Mouse (Mus musculus) cerebellum, adult 18-20 months (tissue): ENCODE data around the gene Klrg2.
"Not testable (repeated sequence)": the region's sequence is repeated elsewhere in the genome, so short reads cannot be mapped to it uniquely, and the experiment has no call there.

Source experiments
- DNase-seq, 2 experiments: peaks; one replicate each; pipeline ENCODE4 v3.0.0; 2021

The Klrg2 gene

DNA sequence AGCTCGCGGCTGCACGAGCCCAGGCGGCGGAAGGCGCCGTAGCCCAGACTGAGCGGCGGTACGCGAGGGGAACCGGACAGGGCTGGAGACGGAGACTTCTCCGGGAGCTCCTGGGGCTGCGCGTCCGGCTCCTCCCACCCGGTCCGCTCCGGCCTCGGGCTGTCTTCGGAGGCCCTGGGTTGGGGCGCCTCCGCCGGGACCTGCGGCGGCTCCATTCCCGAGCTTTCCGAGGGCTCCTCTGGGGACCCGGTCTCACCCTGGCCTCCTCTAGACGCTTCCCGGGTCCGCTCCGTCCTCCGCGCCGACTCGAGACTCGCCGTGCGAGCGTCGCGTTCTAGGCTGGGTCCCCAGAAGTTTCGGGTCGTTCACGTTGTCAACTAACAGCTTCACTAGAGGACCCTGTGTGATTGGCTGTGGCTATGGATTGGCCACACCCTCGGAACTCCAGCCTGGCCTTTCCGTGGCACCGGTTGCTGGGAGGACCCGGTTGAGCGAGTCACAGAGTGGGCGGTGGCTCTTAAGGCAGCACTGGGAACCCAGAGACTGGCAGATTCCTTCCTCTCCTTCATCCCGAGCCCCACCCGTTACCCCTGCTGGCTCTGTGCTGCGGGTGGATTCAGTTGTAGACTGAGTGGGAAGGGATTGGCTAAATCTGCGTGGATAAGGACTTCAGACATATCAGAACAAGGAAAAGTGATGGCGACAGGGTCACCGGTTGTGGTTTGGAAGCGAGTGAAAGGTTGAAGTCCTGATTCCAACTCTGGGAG, at the start of gene Klrg2:
TSS of gene Klrg2 (minus strand) at position 391 of the 767 bp plus-strand sequence.
- peak; percentile 39 to 42 for DNase-seq

DNA sequence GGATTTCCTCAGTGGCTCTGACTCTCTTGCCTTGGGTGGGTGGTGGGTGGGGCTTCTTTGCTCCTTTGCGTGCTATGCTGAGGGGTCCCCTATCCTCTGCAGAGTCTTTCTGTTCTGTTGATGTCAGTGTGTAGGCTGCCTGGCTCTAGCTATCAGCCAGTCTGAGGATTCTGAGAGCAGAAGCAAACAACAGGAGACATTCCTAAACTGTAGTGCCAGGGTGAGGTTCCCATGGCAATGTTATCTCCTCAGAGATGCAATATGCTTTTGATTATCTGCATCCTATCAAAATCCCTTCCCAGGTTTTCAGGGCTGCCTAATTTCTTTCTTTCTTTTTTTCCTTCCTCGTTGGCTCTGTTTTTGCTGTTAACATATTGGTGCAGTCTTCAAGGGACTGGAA, 45.5 kb upstream of the Klrg2 start:
- no peak for DNase-seq

DNA sequence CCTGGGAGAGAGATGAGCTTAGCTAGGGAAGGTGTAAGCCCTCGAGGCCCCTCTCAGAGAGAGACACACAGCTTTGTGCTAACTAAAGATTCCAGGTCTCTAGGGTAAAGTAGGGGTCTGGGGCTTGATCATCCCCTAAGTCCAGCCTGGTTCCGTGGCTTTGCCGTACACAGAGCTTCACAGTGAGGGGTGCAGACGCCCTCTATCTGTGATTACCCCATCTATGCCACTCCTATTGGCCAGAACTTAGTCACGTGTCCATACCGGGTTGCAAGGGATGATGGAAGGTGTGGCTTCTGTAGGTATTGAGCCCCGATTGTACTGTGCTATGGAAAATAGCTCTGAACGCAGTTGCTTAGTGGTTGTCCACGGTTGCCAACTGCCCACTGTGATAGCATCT, 40.6 kb upstream of the Klrg2 start:
- DNase-seq, result no peak

DNA sequence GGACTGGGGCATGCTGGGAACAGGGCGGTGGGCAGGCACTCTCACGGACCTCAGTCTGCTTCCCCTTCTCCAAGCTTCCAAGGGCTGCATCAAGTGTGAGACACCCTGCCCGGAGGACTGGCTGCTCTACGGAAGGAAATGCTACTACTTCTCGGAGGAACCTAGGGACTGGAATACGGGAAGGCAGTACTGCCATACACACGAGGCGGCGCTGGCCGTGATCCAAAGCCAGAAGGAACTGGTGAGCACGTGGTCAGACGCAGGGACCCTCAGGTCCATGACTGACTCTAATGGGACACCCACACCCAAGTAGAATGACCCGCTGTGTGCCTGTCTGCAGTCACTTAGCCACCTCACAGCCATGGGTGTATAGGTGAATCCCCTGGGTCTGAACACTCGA, 39.7 kb upstream of the Klrg2 start:
- DNase-seq, result no peak

DNA sequence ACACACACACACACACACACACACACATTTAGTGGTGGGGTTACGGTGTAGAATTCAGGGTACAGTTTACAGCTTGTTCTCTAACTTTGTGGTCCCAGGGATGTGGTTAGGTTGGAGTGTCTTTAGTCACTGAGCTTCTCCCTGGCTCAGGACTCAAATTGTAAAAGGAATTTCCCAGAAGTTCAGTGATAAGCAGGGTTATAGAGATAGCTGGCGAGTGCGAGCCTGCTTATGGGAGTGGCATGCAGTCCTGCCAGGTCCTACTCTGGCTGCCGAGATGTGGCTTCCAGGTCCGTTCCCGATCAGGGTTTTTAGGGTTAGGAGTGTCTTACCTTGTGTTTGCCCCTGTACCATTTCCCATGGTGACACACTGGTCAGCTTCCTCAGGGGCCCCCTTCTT, 39.2 kb upstream of the Klrg2 start:
- no peak for DNase-seq

DNA sequence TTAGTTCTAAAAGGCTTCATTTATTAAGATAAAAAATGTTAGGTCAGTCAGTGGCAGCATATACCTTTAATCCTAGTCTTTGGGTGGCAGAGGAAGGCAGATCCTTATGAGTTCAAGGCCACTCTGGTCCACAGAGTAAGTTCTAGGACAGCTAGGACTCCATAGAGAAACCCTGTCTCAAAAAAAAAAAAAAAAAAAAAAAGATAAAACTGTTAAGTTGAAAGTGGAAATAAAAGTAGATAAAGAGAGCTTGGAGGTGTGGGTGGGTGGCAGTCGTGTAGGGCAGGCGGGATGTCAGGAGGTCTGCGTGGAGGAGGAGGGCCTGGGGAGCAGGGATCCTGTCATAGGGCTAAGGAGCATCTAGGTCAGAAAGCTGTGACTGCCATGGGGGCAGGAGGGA, 35.0 kb upstream of the Klrg2 start:
- DNase-seq, result no peak

DNA sequence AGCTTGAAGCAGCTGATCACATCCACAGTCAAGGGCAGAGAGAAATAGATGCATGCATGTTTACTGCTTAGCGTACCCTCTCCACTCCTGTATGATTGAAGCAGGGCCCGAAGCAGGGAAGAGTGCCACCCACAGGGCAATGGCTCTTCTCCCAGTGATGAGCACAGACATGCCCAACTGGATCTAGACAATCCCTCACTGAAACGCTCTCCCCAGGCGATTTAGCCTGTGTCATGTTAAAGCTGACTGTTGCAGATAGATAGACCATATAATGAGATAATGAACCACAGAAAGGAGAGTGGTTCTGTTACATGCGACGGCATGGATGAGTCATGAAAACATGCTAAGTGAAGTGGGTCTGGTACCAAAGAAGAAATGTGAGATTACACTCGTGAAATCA, 34.2 kb upstream of the Klrg2 start:
- DNase-seq, result no peak

DNA sequence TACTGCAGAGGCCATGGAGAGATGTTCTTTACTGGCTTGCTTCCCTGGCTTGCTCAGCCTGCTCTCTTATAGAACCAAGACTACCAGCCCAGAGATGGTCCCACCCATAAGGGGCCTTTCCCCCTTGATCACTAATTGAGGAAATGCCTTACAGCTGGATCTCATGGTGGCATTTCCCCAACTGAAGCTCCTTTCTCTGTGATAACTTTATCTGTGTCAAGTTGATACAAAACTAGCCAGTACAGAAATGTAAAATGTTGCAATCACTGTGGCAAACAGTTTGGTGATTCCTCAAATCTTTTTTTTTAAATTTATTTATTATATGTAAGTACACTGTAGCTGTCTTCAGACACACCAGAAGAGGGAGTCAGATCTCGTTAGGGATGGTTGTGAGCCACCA, 33.4 kb upstream of the Klrg2 start:
- not testable (repeated sequence) for DNase-seq

DNA sequence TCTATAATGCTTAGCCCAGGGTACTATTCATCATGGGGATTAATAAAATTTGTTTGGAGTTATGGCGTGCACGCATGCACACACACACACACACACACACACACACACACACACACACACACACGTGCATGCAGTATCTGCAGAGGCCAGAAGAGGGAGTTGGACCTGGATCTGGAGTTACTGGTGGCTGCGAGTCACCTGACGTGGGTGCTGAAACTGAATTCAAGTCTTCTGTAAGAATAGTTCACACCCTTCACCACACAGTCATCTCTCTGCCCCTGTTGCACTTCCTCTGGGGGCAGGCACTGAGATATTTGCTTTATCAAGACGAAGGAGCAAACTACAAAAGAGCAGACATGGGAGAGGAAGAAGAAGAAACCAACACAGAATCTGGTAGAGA, 32.5 kb upstream of the Klrg2 start:
- no peak for DNase-seq

DNA sequence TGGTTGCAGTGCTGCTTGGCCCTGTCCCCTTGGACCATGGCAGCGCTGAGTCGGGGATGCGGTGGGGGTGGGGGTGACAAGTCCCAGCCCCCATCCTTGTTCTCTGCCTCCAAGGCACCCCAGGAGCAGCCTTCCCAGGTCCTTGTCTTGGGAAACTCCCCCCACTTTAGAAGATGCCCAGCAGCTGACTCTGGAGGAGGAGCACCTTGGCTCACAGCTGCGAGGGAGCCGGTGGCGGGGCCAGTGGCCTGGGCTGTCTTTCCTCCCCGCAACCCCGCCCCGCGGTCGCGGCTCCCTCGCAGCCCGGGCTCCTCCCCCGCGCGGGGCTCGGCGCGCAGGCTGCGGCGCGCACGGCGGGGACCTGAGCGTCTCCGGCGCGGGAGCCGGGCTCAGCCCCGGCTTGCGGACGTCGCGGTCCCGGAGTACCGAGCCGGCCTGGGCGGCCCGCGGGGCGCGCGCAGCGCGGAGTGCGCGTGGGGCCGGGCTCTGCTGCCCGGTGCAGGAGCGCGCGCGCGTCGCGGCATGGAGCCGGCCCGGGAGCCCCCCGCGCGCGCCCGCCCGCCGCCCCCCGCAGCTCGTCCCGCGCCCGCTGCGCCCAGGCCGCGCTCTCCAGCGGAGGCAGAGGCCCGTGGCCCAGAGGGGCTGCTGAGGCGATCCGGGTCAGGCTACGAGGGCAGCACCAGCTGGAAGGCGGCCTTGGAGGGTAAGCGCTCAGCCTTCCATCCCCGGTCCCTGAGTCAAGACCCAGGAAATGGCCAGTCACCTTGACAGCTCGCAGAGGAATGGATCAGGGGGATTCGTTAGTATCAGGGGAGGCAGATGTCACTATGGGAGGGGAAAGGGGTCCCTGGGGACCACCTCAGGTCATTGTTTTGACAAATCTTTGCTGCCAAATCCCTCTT, 25.9 kb upstream of the Klrg2 start, which contains the start of gene Clec2l:
TSS of gene Clec2l (plus strand) at position 356 of the 902 bp plus-strand sequence.
- DNase-seq, result peak; percentile 80 to 85

DNA sequence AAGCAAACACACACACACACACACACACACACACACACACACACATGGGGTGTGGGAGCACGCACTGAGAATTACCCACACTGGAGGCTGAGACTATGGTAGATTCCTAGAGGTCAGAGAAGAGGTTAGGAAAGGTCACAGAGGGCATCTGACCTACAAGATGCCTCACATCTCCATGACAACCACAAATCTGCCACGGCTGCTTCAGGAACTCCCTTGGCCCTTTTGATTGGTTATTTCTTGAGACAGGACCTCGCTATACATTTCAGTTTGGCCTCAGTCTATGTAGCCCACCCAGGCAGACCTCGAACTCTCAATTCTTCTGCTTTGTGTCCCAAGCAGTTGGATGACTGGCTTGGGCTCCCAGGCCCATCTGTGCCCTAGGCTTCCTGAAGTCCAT, 24.6 kb upstream of the Klrg2 start:
- DNase-seq, result no peak

DNA sequence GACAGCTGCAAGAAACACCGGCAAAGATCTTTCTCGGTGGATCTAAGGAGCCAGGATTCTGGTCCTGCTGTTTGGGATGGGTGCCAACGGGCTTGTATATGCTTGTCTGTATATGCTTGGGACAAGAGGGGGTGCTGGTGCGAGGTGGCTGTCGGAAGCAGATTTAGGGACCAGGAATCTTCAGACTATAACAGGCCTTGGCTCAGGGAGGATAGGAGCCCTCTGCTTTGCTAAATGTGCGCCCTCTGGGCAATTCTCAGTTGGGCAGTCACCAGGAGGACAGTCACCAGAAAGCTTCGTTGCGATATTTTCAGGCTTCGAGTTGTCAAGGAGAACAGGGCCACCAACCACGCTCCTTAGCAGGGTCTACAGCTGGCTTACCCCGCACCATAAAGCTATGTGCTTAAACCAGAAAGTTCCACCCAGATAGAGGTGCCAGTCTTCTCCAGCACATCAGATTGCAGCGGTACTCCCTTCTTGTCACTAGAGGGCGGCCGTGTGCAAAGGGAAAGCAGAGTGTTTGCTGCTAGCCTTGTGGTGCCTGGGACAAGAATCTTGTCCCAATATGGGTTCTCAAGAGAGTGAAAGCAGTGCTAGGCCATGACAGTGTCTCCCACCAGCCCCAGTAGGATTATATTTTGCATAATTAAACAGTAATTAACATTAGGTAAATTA, 13.4 kb upstream of the Klrg2 start:
- DNase-seq, result peak; percentile 70 to 76

DNA sequence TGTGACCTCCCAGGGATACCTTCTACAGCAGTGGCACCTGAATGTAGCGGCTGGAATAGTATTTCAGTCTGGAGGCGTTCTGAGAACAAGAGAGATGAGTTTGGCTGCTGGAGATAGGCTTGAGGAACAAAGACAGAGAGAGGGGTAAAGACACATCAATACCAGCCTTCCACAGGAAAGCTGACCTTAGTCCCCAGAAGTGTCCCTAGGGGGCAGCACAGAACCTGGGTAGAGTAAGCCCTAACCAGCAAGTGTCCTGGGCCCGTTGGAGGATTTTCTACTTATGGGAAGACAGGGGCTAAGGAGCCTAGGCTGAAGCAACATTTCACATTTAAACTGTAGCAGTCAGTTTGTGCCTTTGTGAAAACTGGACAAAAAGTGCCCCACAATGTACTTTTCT, 12.5 kb upstream of the Klrg2 start:
- peak in 1 of 2 experiments; percentile 23 for DNase-seq

DNA sequence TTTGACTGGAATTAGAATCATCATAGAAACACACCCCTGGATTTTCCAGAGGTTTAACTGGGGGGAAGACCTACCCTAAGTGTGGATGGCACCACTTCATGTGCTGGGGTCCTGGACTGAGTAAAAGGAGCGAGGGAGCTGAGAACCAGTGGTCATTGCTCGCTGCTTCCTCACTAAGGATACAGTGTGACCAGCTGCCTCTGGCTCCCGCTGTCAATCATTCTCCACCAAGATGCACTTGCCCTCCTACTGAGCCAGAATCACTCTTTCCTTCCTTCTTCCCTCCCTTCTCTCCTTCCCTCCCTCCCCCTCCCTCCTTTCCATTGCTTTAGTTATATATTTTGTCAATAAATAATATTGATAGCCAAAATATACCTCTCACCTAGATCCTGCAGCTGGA, 6.0 kb upstream of the Klrg2 start:
- DNase-seq, result no peak

DNA sequence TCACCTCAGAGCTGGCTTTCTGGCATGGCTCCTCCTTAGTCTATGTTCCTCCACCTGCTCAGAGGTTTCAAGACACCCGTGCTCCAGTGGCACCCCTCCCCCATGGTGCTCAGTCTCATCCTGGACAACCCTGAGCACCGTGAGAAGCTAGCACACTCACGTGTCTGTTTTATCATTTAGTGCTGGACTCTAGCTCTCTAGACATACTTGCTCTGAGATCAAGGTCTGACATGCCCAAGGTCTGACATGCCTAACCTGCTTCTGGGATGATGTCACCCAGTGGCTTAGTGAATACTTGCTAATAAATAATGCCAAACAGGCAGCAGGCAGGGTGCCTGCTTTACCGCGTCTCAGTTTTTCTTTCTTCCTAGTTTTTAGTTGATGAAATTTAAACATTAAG, 5.6 kb upstream of the Klrg2 start:
- DNase-seq, result no peak

DNA sequence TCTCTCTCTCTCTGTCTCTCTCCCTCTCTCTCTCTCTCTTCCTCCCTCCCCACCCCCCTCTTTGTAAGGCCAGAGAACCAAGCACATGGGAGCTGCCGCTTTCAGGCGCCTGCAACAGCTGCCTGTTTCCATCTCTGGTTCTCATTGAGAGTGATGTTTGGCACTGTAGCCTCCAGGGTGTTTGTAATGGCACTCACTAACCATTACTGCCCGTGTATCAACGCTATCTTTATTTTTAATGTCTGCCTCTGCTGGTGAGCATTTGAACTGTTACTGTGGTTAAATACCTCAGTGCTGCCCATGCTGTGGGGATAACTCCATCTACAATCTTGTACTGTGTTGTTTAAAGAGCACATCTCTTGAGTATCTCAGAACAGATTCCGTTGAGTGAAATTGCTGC, 4.6 kb upstream of the Klrg2 start:
- no peak for DNase-seq

DNA sequence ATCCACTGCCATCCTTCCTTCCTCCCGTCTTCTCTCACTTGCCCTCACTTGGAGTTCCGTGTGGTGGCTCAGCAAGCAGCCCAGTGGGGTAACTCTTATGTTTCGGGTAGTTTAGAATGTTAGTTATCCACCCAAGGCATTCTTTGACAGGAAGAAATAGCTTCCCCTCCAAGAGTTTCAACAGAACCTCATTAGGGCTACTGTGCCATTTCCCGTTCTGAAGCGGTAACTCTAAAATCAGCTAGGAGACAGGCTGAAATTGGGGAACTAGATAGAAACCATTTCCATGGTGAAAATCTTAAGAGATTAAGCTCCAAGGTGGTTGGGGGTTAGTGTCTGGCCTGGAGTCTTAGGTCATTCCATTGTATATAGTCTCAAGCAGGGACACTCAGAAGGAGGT, 4.2 kb upstream of the Klrg2 start:
- DNase-seq, result no peak

DNA sequence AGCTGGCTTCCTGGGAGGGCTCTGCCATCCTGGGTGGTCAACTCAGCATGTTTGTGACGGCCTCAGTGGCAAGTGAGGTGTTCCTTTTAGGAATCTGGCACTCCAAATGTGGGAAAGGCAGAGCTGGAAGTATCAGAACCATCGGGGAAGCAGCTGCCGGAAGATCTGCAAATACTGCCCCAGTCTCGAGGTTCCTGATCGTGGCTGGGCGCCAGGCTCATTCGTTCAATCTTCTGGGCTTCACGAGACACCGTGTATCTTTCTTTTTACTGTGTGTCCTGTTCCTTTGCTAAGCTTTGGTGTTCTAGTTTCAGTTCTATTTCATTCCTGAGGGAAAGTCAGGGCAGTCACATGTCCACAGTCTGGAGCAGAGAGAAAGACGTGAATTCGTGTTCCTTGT, 3.4 kb upstream of the Klrg2 start:
- DNase-seq, result no peak

DNA sequence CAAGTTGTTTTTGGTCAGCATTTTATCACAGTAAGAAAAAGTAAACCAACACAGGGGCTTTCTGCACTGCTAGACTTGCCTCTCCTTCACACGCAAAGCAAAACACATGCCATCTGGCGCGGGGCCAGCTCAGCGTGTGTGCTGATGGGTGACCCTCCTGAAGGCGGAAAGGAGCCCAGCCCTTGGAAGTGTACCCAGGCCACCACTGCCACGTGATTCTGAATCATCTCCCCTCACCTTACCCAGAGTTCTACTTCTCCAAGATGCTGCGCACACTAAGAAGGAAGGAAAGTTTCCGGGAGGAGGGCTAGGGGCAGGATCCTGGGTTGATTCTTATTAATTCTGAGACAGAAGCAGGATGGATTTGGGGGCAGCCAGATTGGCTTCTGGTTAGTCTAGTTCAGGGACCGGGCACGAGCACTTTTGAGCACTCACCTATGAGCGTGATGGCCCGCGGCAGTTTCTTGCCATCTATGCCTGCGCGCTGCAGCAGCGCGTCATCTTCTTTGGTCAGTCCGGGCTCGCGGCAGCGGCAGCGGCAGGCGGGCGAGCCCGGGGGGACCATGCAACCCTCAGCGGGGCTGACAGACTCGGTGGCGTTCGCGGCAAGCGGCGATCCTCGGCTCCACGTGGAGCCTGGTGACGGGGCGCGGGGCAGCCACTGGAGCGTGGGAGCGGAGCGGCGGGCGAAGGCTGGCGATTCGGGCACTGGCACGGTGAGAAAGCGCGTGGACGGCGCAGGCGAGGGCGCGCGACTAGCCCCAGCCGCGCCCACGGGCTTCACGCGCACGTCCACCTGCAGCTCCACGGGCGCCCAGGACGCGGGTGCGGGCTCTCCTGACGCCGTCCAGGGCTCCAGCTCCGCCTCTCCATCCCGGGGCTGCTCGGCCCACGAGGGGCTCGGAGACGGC, 846 bp downstream of the Klrg2 start:
- peak; percentile 22 to 52 for DNase-seq

DNA sequence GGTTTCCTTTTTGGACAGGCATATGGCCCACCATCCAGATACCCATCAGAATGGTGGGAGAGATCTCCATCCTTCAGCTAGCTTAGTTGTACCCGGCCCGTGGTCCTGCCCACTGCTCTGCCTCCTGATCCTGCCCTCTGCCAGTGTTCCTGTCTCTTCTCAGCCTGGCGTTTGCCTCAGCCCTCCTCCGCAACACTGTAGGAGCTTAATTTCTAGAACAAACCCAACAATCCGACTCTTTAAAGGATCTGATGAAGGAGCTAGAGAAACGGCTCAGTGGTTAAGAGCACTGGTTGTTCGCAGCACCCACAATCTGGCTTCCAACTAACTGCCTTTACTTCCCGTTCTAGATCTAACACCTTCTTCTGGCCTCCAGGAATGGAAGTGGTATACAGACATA, 2.6 kb downstream of the Klrg2 start:
- no peak for DNase-seq

DNA sequence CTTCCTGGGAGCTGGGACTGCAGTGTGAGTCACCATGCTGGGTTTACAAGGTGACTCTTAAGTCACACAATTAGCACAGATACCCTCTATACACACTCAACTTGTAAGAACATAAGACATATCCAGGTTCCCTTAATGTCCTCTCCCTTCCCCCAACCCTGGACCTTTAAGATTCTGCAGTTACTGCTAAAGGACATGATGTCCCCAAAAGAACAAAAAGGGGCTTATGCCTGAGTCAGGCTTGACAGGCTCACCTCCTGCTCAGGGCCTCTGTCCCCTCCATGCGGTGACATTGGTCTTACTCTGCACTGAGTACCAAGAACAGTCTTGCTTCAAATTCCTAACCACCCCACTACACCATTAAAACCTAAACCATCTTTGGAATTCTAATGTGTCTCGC, 4.2 kb downstream of the Klrg2 start:
- DNase-seq, result no peak

DNA sequence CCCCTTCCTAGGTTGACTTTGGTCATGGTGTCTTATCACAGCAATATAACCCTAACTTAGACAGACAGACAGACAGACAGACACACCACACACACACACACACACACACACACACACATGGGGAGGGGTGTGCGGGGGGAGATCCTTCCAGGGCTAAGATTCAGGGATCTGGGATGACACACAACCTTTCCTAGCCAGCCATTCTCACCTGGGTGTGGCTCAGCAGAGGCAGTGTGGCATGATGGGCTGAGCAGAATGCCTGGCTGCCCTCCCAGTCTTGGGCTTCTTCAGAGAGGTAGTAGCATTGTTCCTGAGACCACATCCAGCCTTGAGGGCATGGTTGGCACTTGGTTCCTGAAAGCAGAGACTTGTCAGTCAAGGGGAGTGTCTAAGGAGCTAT, 7.5 kb downstream of the Klrg2 start:
- no peak for DNase-seq

DNA sequence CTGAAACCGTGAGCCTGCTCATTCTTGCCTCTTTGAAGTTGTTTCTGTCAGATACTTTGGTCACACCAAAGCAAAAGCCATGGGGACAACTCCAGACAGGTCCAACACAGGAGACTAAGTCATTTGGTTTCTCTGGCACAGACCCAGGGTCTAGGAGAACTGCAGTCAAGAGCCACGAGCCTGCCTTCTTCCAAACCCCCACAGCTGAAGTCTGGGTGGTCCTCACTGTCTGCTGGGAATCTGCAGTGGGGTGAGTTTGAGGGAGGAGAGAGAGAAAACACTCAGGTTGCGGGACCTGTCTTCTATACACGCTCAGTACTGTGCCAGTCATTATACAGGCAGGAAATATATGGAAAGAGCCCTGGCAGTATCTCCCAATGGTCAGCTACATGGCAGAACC, 9.6 kb downstream of the Klrg2 start:
- no peak for DNase-seq
